In genomic region chr8:82858541-82859342, GRCm38 (mm10) we compare ENCODE assay signal across 17 mouse cellular contexts. TPM values are rescaled to one million over a fixed set of nuclear protein-coding genes. Genes with fewer than 3 reads are reported as not detected.
A peak's percentile ranks its signal among the peaks of the same experiment; 100 is the strongest.
DNase-seq lines count a peak whose midpoint lies in the region; ATAC-seq and TF ChIP-seq lines count a peak whose summit lies in the region.
"Had no signal": no experiment of that assay in that cellular context is flagged by ENCODE, and none has a peak within 500 bp of the region (broad histone marks: within the 10 kb centered on the region; RNA-seq: fewer than 3 reads in every experiment).

No protein-coding gene starts in this region.

- no peak for TF ChIP-seq POLR2A in cerebellum, adult 2 months (IDR thresholded peaks at IDR 0.05; ENCODE audit: borderline replicate concordance, insufficient read depth, low read length)

- H3K9ac ChIP-seq in heart, embryonic 12.5 days, result no peak overlapping the region
- H3K9ac ChIP-seq in heart, embryonic 11.5 days (ENCODE audit: low read depth, low read length), result no peak overlapping the region
- H3K9ac ChIP-seq: forebrain, embryonic 12.5 days; kidney, embryonic 15.5 days; limb, embryonic 12.5 days; liver, postnatal 0 days had no signal

- H3K4me3 ChIP-seq in cerebellum, adult 2 months (replicated peaks; ENCODE audit: insufficient read depth, low read depth, low read length), result no peak overlapping the region
- H3K4me3 ChIP-seq in heart, embryonic 12.5 days, result no peak overlapping the region
- H3K4me3 ChIP-seq in heart, embryonic 11.5 days (ENCODE audit: low read depth, low read length), result no peak overlapping the region
- H3K4me3 ChIP-seq: forebrain, embryonic 12.5 days; kidney, embryonic 15.5 days; limb, embryonic 12.5 days had no signal

- no peak overlapping the region for H3K4me2 ChIP-seq in heart, embryonic 12.5 days
- no peak overlapping the region for H3K4me2 ChIP-seq in heart, embryonic 11.5 days
- H3K4me2 ChIP-seq: forebrain, embryonic 12.5 days; kidney, embryonic 15.5 days; limb, embryonic 12.5 days had no signal

- no peak overlapping the region for H3K27ac ChIP-seq in cerebellum, adult 2 months (ENCODE audit: insufficient read depth, low read length)
- H3K27ac ChIP-seq in heart, embryonic 12.5 days (ENCODE audit: poor library complexity, severe bottlenecking), result 0 out of 2 replicates have a peak overlapping the region, but pooled peaks have one; percentile 6
- H3K27ac ChIP-seq in heart, embryonic 11.5 days (ENCODE audit: low read depth, low read length), result no peak overlapping the region
- H3K27ac ChIP-seq: forebrain, embryonic 12.5 days; kidney, embryonic 15.5 days; limb, embryonic 12.5 days had no signal

- no peaks in the 10 kb centered on the region for H3K27me3 ChIP-seq in cerebellum, adult 2 months (ENCODE audit: control insufficient read depth, insufficient read depth, low read length)
- H3K27me3 ChIP-seq in heart, embryonic 12.5 days (replicated peaks), result 0 out of 2 replicates have a peak, but pooled peaks cover 4% of the 10 kb centered on the region
- no peaks in the 10 kb centered on the region for H3K27me3 ChIP-seq in heart, embryonic 11.5 days (ENCODE audit: control insufficient read depth, insufficient read depth, low read length)
- H3K27me3 ChIP-seq: forebrain, embryonic 12.5 days; kidney, embryonic 15.5 days had no signal

- ATAC-seq in heart, embryonic 12.5 days (ENCODE audit: insufficient number of reproducible peaks, low FRiP score), result no peak
- no peak for ATAC-seq in heart, embryonic 11.5 days (replicated peaks; ENCODE audit: insufficient number of reproducible peaks, low FRiP score, low TSS enrichment)
- no peak for ATAC-seq in erythroid progenitor cell, adult 5-6 weeks (replicated peaks; ENCODE audit: low FRiP score, poor library complexity, severe bottlenecking)
- ATAC-seq: activated CD4-positive, CD25-positive, alpha-beta regulatory T cell, adult 4 months; liver, postnatal 0 days had no signal

- H3K4me1 ChIP-seq in cerebellum, adult 2 months (ENCODE audit: control insufficient read depth, insufficient read depth, low read length), result no peaks in the 10 kb centered on the region; the same call in 1 of the 2 replicates
- H3K4me1 ChIP-seq in heart, embryonic 12.5 days (replicated peaks), result peaks cover 5% of the 10 kb centered on the region; the same call in 1 of the 2 replicates
- H3K4me1 ChIP-seq in heart, embryonic 11.5 days (ENCODE audit: control insufficient read depth, insufficient read depth, low read length), result no peaks in the 10 kb centered on the region
- H3K4me1 ChIP-seq: limb, embryonic 12.5 days had no signal

- no peaks in the 10 kb centered on the region for H3K36me3 ChIP-seq in heart, embryonic 12.5 days
- no peaks in the 10 kb centered on the region for H3K36me3 ChIP-seq in heart, embryonic 11.5 days (ENCODE audit: control insufficient read depth, insufficient read depth, low read length)
- H3K36me3 ChIP-seq: forebrain, embryonic 12.5 days; kidney, embryonic 15.5 days; limb, embryonic 12.5 days had no signal

- 0 out of 2 replicates have a peak, but pooled peaks cover 3% of the 10 kb centered on the region for H3K9me3 ChIP-seq in heart, embryonic 12.5 days (replicated peaks)
- 0 out of 2 replicates have a peak, but pooled peaks cover 2% of the 10 kb centered on the region for H3K9me3 ChIP-seq in heart, embryonic 11.5 days (replicated peaks; ENCODE audit: control insufficient read depth, low read length)
- H3K9me3 ChIP-seq: forebrain, embryonic 12.5 days; kidney, embryonic 15.5 days; limb, embryonic 12.5 days had no signal

- DNase-seq in cerebellum, adult 2 months, result peak; percentile 26 to 40
- DNase-seq in cerebellum, adult 11-12 months, result no peak
- DNase-seq in lung, postnatal 14 days, result peak; percentile 24
- no peak for DNase-seq in lung, adult 18-20 months
- DNase-seq in retina, postnatal 1 day, result peak; percentile 88
- DNase-seq: layer of hippocampus, postnatal 36 days; liver, postnatal 0 days; midbrain, embryonic 14.5 days; right cerebral cortex, postnatal 14 days; thymus, adult 18-20 months had no signal

- no peak for TF ChIP-seq CTCF in cerebellum, adult 2 months (IDR thresholded peaks at IDR 0.05; ENCODE audit: borderline replicate concordance, insufficient read depth, low read depth, low read length)

- WGBS in cerebellum, adult 2 months, result 23% methylated on average over 9 of the region's 9 CpGs
- 56% methylated on average over 9 of the region's 9 CpGs for WGBS in heart, embryonic 12.5 days
- WGBS in heart, embryonic 11.5 days (ENCODE audit: insufficient replicate concordance), result 50% methylated on average over 9 of the region's 9 CpGs

RNA-seq across cellular contexts. Expression of gene Rnf150, which starts 4.4 kb away (rescaled TPM):
- polyA plus RNA-seq in cerebellum, adult 2 months (2012; rRNA removed), result 11.0 and 12.5 TPM in 2 replicates
- 0.75 and 0.92 TPM in 2 replicates for polyA plus RNA-seq in heart, embryonic 12.5 days (2016; fragmentation: Nextera tagmentation; extraction: Ambion mirVana)
- polyA plus RNA-seq in heart, embryonic 11.5 days (2014; fragmentation: Nextera tagmentation; extraction: Ambion mirVana), result 0.62 and 1.1 TPM in 2 replicates
- total RNA-seq in erythroid progenitor cell, adult 5-6 weeks (2015; ENCODE audit: low replicate concordance), result 0.36 and 4.6 TPM in 2 replicates
- total RNA-seq in erythroid progenitor cell, adult 5-6 weeks (2017; ENCODE audit: low replicate concordance), result under 0.01 TPM in 1 of 2 replicates, not detected in the other
- polyA plus RNA-seq: activated CD4-positive, CD25-positive, alpha-beta regulatory T cell, adult 4 months had no signal

Comparison
In these comparisons a context has a peak if more than half of its experiments do, and no peak if none do; other contexts are left out.
1. DNase-seq: peak in cerebellum, adult 2 months (2 of 2), lung, postnatal 14 days (single experiment) and retina, postnatal 1 day (single experiment); none in cerebellum, adult 11-12 months (single experiment) and lung, adult 18-20 months (0 of 2).